Mouse (Mus musculus): ENCODE data around the gene Whrn.

The Whrn gene

GRCm38 (mm10) chr4:63495915-63496278 is at the start of gene Whrn:
TSS of gene Whrn (minus strand) at chr4:63495991.
- in situ Hi-C loops (cut with MboI) = no loop called here

GRCm38 (mm10) chr4:63545231-63545958 is 49.6 kb upstream of the Whrn start:
- in situ Hi-C loops (cut with MboI) = no loop called here

- in situ Hi-C loops (cut with MboI) = no loop called here
Observed at GRCm38 (mm10) chr4:63544494-63545230, 48.9 kb upstream of the Whrn start, which contains the start of gene Atp6v1g1. TSS of gene Atp6v1g1 (plus strand) at chr4:63544772.

GRCm38 (mm10) chr4:63543746-63544493 is 48.1 kb upstream of the Whrn start:
- in situ Hi-C loops (cut with MboI) = no loop called here

- in situ Hi-C loops (cut with MboI) = no loop called here
Observed at GRCm38 (mm10) chr4:63542209-63542608, 46.4 kb upstream of the Whrn start.

GRCm38 (mm10) chr4:63537602-63538001 is 41.8 kb upstream of the Whrn start:
- in situ Hi-C loops (cut with MboI) = no loop called here

GRCm38 (mm10) chr4:63530409-63530808 is 34.6 kb upstream of the Whrn start:
- in situ Hi-C loops (cut with MboI) = no loop called here

- in situ Hi-C loops (cut with MboI) = no loop called here
Observed at GRCm38 (mm10) chr4:63528946-63529345, 33.2 kb upstream of the Whrn start.

GRCm38 (mm10) chr4:63525514-63525913 is 29.7 kb upstream of the Whrn start:
- in situ Hi-C loops (cut with MboI) = no loop called here

GRCm38 (mm10) chr4:63521813-63522419 is 26.1 kb upstream of the Whrn start:
- in situ Hi-C loops (cut with MboI) = no loop called here

GRCm38 (mm10) chr4:63515021-63515420 is 19.2 kb upstream of the Whrn start:
- in situ Hi-C loops (cut with MboI) = loop anchor here (10.0 kb wide), 1 partner anchor 430 kb away; no protein-coding TSS in a partner anchor

- in situ Hi-C loops (cut with MboI) = loop anchor here (10.0 kb wide), 1 partner anchor 430 kb away; no protein-coding TSS in a partner anchor
Observed at GRCm38 (mm10) chr4:63514454-63514984, 18.7 kb upstream of the Whrn start.

- in situ Hi-C loops (cut with MboI) = loop anchor here (10.0 kb wide), 1 partner anchor 432 kb away; no protein-coding TSS in a partner anchor
Observed at GRCm38 (mm10) chr4:63512921-63513320, 17.1 kb upstream of the Whrn start.

GRCm38 (mm10) chr4:63508232-63508631 is 12.4 kb upstream of the Whrn start:
- in situ Hi-C loops (cut with MboI) = no loop called here

GRCm38 (mm10) chr4:63507478-63507877 is 11.7 kb upstream of the Whrn start:
- in situ Hi-C loops (cut with MboI) = no loop called here

GRCm38 (mm10) chr4:63503949-63504348 is 8.2 kb upstream of the Whrn start:
- in situ Hi-C loops (cut with MboI) = no loop called here

- in situ Hi-C loops (cut with MboI) = no loop called here
Observed at GRCm38 (mm10) chr4:63501050-63501449, 5.3 kb upstream of the Whrn start.

- in situ Hi-C loops (cut with MboI) = no loop called here
Observed at GRCm38 (mm10) chr4:63498346-63498745, 2.6 kb upstream of the Whrn start.

- in situ Hi-C loops (cut with MboI) = no loop called here
Observed at GRCm38 (mm10) chr4:63496312-63496711, 521 bp upstream of the Whrn start.

GRCm38 (mm10) chr4:63494967-63495914 is 550 bp downstream of the Whrn start:
- in situ Hi-C loops (cut with MboI) = no loop called here
